Mouse (Mus musculus): ENCODE results near the gene Lix1. TPM values are rescaled to one million over a fixed set of nuclear protein-coding genes. Genes with fewer than 3 reads are reported as not detected.

Lix1 gene
- polyA plus RNA-seq, 1 experiment from 2014 or later, result 0.96 TPM

DNA sequence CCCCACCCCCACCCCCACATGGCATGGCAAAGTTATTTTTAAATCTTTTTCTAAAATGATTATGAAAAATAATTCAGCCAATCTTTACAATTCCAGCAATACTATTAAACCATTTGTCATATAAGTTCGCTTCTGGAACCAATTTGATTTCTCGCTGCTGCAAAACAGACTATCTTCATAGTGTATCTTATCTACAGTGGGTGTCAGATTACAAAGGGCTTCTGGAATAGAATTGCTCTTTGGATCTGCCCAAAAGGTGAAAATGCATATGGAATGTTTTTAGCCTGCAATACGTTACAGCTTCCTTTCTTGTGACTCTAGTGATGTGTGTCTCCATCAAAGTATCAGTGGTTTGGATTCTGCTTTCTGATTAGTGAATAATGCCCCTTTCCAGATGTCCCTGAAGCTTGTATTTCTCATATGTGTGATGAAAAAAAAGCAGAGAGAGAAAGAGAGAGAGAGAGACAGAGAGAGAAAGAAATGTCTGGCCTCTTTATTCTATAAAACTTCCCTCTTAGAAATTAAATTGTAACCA is 1.2 kb downstream of the Lix1 start:
- WGBS (ENCODE audit: missing documents), result 94% methylated on average over 3 of the region's 3 CpGs

DNA sequence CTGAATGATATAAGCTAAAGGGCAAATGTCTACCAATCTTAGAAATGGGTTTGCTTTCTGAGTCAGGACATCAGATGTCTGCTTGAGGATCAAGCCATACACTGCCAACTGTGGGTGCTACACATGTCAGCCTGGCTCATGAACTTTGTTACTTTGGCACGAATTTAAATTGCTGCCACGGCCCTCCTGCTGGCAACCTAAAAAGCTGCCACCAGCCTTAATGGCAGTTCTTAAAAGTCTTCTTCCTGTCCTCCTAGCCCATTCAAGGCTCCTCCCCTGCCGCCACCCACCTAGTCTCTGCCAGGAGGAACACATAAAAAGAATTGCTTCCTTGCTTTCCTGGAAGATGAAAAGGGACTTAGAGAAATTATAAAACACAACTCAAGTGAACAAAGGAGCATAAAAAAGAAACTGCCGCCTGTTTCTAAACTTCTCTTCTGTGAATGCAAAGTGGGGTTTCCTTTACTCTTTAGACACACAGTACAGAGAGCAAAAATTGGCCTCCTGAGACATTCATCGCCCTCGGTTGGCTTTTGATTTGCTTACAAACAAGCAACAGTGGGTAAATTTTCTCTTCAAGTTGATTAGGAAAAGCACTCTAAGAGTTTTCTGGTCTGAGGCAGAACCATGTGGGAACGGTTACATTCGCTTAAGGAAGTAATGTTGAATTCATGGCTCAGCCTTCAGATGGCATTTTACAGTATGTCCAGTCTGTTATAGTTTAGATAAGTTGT is 2.5 kb downstream of the Lix1 start:
- H3K27ac ChIP-seq, result no peak overlapping the region
- H3K4me3 ChIP-seq (ENCODE audit: inconsistent target), result no peak overlapping the region
- WGBS (ENCODE audit: missing documents), result 50% methylated on average over 7 of the region's 8 CpGs
- no peaks in the 10 kb centered on the region for H3K36me3 ChIP-seq (ENCODE audit: inconsistent target)
- no peaks in the 10 kb centered on the region for H3K79me2 ChIP-seq (ENCODE audit: inconsistent target)

More for the DNA sequence above, 1.2 kb downstream of the Lix1 start:
- Histone ChIP-seq H3K79me2 (ENCODE audit: inconsistent target) (no peaks in the 10 kb centered on the region), H3K27ac (no peak overlapping the region), H3K4me3 (ENCODE audit: inconsistent target) (no peak overlapping the region), H3K36me3 (ENCODE audit: inconsistent target) (no peaks in the 10 kb centered on the region)

DNA sequence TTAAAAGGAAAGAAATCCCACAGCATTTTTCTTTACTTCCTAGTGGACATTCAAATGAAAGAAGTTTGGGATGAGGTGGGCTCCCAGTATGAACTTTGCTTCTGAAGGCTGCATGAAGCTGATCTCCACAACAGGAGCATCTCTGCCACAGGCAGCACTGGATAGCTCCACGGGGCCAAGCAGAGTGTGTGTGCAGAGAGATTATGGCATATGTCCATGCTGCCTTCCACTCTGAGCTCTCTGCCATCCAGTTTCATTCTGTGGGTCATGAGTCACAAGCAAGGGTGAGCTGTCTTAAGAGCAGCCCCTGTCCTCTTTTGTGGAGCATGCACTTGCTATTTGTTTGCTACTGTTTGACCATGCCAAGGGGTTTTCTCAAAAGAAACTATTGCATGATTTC is 3.1 kb downstream of the Lix1 start:
- Histone ChIP-seq H3K36me3 (ENCODE audit: inconsistent target) (no peaks in the 10 kb centered on the region), H3K4me3 (ENCODE audit: inconsistent target) (no peak overlapping the region), H3K79me2 (ENCODE audit: inconsistent target) (no peaks in the 10 kb centered on the region), H3K27ac (no peak overlapping the region)
- WGBS (ENCODE audit: missing documents), result 67% methylated on average over 1 of the region's 1 CpGs

DNA sequence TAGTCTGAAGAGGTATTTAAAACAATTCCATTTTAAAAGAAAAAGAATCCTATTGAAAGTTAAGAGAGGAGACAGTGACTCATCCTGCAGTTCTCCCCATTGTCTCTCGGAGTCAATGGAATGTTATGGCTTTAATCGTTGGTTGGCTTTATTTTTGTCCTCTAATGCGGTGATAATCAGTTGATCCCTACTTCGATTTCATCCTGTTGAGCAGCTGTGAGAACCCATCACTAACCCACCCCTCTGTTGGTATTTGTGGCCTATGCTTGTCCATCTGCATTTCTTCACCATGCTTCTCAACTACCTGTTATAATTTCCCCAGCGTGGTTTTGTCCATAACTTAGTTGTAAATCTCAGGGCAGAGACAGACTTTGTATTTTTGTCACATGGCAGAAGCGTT is 5.7 kb downstream of the Lix1 start:
- no peak overlapping the region for H3K4me3 ChIP-seq (ENCODE audit: inconsistent target)
- no peaks in the 10 kb centered on the region for H3K79me2 ChIP-seq (ENCODE audit: inconsistent target)
- no peak overlapping the region for H3K27ac ChIP-seq
- H3K36me3 ChIP-seq (ENCODE audit: inconsistent target), result no peaks in the 10 kb centered on the region
- WGBS (ENCODE audit: missing documents), result 85% methylated on average over 6 of the region's 6 CpGs

DNA sequence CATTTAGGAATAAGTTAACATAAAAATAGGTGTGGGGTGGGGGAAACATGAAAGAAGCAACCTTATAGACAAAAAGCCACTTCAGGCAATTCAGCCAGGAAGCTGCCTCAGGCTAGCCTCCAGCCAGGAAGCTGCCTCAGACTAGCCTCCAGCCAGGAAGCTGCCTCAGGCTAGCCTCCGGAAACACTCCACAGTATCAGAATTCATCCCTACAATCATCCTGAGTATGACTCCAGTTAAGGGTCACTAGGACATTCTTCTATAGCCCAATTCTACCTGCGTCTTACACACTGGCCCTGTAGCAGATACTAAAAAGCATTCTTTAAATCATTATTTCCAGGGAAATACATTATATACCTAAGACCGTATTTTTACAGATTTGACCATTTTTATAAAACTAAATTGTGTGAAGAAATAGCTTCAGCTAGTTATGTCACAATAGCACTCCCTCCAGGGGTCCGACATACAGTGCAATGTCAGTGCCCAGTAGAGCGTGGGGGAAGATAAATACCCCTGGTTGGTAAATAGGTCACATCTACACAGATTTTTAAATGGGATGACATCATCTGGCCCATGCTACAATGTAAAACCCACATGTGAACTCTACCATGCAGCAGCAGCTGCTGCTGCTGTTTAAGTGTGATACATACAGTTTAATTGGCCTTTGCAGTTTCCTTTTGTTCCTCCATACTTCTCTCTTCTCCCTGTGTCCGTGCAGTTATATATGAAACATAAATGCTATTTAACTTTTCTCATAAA is 6.4 kb downstream of the Lix1 start:
- Histone ChIP-seq H3K4me3 (ENCODE audit: inconsistent target) (no peak overlapping the region), H3K36me3 (ENCODE audit: inconsistent target) (no peaks in the 10 kb centered on the region), H3K79me2 (ENCODE audit: inconsistent target) (no peaks in the 10 kb centered on the region), H3K27ac (no peak overlapping the region)
- WGBS (ENCODE audit: missing documents), result 98% methylated on average over 5 of the region's 6 CpGs

DNA sequence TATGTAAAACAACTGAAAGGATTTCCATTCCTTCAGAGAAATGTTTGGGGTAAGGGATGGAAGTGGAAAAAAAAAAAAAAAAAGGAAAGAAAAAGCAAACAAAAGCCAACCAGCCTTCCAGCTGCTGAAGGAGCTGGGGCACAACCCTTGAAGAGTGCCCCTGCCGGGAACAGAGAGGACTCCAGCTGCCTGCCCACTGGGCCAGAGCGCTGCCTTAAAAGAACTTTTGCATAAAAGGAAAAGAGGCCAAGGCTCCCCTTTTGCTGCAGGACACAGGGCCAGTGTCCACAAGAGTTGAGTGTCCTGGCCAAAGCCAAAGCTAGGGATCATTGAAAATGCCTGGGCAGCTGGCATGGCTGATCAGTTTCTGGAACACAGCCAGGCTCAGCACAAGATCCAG is 7.1 kb downstream of the Lix1 start:
- no peaks in the 10 kb centered on the region for H3K36me3 ChIP-seq (ENCODE audit: inconsistent target)
- H3K79me2 ChIP-seq (ENCODE audit: inconsistent target), result no peaks in the 10 kb centered on the region
- H3K27ac ChIP-seq, result no peak overlapping the region
- no peak overlapping the region for H3K4me3 ChIP-seq (ENCODE audit: inconsistent target)
- WGBS (ENCODE audit: missing documents), result 85% methylated on average over 2 of the region's 2 CpGs

DNA sequence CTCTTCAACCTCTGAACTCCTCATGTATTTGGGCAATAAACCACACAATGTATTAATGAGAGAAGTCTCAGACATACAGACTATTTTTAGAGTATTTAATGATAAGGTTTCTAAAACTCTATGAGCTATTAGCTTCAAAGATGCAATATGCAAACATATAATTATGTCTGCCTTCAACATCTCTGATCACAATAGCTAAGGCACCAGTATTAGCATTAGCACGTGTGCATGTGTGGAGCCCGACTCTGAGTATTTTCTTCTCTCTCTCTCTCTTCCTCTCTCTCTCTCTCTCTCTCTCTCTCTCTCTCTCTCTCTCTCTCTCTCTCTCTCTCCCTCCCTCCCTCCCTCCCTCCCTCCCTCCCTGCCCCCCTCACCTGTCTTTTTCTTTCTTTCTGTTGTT is 9.0 kb downstream of the Lix1 start:
- 70% methylated on average over 2 of the region's 2 CpGs for WGBS (ENCODE audit: missing documents)
- no peaks in the 10 kb centered on the region for H3K79me2 ChIP-seq (ENCODE audit: inconsistent target)
- no peaks in the 10 kb centered on the region for H3K36me3 ChIP-seq (ENCODE audit: inconsistent target)

DNA sequence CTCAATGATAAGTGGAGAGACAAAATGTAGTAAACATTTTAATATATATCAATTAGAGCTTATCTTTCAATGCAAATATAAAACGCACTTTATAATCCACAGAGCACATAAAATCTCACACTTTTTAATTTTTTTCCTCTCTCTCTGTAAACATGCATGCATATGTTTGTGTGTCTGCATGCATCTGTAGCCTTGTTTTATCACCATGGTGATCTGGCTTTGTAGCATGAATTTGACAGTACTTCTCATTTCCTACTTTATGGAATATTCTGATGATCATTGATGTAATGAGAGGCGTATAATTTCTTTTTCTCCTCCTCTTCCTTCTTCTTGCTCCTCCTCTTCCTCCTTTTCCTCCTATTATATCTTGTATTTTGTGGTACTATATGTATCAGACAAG is 9.7 kb downstream of the Lix1 start:
- Histone ChIP-seq H3K27ac (no peak overlapping the region), H3K79me2 (ENCODE audit: inconsistent target) (no peaks in the 10 kb centered on the region), H3K4me3 (ENCODE audit: inconsistent target) (no peak overlapping the region), H3K36me3 (ENCODE audit: inconsistent target) (no peaks in the 10 kb centered on the region)
- 90% methylated on average over 2 of the region's 2 CpGs for WGBS (ENCODE audit: missing documents)

More for the DNA sequence above, 9.0 kb downstream of the Lix1 start:
- H3K4me3 ChIP-seq (ENCODE audit: inconsistent target), result no peak overlapping the region
- H3K27ac ChIP-seq, result no peak overlapping the region

DNA sequence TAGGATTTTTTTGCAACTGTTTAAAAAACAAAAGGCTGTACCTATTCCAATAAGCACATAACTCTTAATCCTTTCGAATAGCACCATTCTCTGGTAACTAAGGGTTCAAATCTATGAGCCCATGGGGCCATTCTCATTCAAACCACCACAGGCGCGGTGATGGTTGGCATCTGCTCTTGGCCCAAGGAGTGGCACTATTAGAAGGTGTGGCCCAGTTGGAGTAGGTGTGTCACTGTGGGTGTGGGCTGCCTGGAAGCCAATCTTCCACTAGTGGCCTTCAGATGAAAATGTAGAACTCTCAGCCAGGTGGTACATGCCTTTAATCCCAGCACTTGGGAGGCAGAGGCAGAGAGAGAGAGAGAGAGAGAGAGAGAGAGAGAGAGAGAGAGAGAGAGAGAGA is 11.7 kb downstream of the Lix1 start:
- H3K79me2 ChIP-seq (ENCODE audit: inconsistent target), result no peaks in the 10 kb centered on the region
- no peaks in the 10 kb centered on the region for H3K36me3 ChIP-seq (ENCODE audit: inconsistent target)
- no peak overlapping the region for H3K27ac ChIP-seq
- no peak overlapping the region for H3K4me3 ChIP-seq (ENCODE audit: inconsistent target)
- WGBS (ENCODE audit: missing documents), result 100% methylated on average over 3 of the region's 3 CpGs

DNA sequence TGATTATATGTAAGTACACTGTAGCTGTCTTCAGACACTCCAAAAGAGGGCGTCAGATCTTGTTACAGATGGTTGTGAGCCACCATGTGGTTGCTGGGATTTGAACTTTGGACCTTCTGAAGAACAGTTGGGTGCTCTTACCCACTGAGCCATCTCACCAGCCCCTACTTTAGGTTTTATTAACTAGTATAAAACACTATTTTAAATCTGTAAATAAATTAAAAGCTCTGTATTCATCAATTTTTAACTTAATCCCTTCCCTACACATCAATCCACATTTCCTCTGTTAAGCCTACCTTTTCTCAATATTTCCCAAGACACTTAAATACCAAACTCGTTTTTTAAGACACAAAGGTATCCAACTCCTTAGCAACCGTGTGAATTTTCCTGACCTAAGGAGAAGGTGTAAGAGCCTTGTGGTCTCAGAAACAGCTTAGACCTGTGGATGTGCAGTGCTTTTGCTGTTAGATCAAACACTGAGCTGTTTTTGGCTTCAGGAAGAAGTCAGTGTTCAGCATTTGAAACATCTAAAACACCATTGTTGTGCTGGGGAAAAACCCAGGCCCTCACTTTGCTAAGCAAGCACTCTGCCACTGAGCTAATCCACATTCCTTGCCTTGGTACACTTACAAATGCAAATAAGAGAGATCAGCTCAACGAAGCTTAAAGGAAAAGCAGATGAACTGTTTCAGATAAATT is 22.3 kb downstream of the Lix1 start:
- 81% methylated on average over 3 of the region's 4 CpGs for WGBS (ENCODE audit: missing documents)

DNA sequence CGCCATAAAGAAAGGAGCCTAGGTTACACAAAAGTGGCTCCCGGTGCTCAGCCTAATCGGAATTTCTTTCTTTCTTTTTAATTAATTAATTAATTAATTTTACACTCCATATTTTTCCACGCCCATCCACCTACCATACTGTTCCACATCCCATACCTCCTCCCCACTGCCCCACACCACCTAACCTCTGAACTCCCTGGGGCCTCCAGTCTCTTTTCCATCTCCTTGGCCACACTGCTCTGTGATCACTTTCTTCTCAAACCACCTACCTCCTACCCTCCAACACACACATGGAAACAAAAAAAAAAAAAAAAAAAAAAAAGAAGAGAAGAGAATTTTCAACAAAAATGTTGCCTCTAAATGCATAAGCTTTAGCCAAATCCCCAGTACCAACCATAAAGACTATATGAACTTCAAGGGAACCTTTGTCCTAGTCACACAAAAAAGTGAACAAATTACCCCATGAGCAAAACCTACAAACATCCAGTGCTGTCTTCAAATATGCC is 22.9 kb downstream of the Lix1 start:
- no peaks in the 10 kb centered on the region for H3K79me2 ChIP-seq (ENCODE audit: inconsistent target)
- WGBS (ENCODE audit: missing documents), result 95% methylated on average over 4 of the region's 4 CpGs
- no peaks in the 10 kb centered on the region for H3K36me3 ChIP-seq (ENCODE audit: inconsistent target)
- H3K4me3 ChIP-seq (ENCODE audit: inconsistent target), result no peak overlapping the region
- no peak overlapping the region for H3K27ac ChIP-seq

More for the DNA sequence above, 22.3 kb downstream of the Lix1 start:
- no peaks in the 10 kb centered on the region for H3K79me2 ChIP-seq (ENCODE audit: inconsistent target)
- H3K36me3 ChIP-seq (ENCODE audit: inconsistent target), result no peaks in the 10 kb centered on the region
- H3K4me3 ChIP-seq (ENCODE audit: inconsistent target), result no peak overlapping the region
- H3K27ac ChIP-seq, result no peak overlapping the region

DNA sequence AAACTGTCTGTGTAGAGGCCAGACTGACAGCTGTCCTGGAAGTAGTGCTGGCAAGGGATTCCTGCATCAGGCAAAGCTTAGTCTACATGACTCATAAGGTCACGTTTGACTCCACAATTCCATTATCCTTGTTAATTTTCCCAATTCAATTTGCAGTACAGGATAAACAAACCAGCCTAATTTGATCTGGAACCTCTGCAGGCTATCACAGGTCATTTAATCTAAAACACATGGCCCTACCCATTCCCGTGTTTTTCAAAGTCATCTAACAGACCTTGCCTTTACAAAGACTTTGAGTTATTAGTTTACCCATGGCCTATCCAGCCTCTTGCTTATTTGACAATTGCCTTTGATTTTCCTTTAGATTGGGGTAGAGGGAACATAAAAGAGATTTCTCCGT is 23.4 kb downstream of the Lix1 start:
- Histone ChIP-seq H3K36me3 (ENCODE audit: inconsistent target) (no peaks in the 10 kb centered on the region), H3K4me3 (ENCODE audit: inconsistent target) (no peak overlapping the region), H3K27ac (no peak overlapping the region), H3K79me2 (ENCODE audit: inconsistent target) (no peaks in the 10 kb centered on the region)
- 89% methylated on average over 3 of the region's 3 CpGs for WGBS (ENCODE audit: missing documents)

DNA sequence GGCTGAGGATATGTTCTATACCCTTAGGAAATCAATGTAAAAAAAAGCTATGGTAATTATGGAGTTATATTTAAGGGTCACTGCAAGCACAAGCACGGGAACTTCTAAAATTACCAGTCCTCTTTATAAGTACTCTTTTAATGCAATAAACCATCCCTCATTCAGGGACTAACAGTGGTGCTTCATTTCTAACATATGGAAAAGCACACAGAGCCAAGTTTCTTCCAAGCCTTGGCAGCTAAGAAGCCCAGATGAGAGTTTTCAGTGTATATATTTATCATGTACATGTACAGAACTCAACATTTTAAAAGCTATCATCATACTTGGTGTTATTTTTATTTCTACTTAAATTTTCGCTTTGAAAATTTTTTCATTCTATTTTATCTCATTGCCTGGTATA is 26.4 kb downstream of the Lix1 start:
- Histone ChIP-seq H3K36me3 (ENCODE audit: inconsistent target) (no peaks in the 10 kb centered on the region), H3K27ac (no peak overlapping the region), H3K79me2 (ENCODE audit: inconsistent target) (no peaks in the 10 kb centered on the region), H3K4me3 (ENCODE audit: inconsistent target) (no peak overlapping the region)
- 96% methylated on average over 2 of the region's 2 CpGs for WGBS (ENCODE audit: missing documents)

DNA sequence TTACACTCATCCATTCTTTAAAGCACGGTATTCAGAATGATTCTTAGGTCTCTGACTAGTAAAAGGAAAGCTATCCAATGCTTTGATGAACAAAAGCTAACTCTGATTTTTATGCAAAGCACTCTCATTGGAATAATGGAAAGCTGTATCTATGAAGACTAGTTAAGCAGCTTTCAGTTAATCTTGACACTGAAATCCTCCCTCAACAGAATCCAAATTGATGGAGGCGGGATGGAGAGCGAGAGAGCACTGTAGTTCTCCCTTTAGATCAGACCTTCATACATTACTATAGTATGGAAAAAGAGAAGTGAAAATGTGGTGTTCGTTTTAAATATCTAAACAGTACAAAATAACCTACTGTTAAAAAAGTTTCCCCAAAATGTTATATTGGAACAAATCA is 31.2 kb downstream of the Lix1 start:
- no peaks in the 10 kb centered on the region for H3K79me2 ChIP-seq (ENCODE audit: inconsistent target)
- no peak overlapping the region for H3K4me3 ChIP-seq (ENCODE audit: inconsistent target)
- WGBS (ENCODE audit: missing documents), result 83% methylated on average over 3 of the region's 4 CpGs
- H3K27ac ChIP-seq, result no peak overlapping the region
- H3K36me3 ChIP-seq (ENCODE audit: inconsistent target), result no peaks in the 10 kb centered on the region
